8 mouse cellular contexts compared by ENCODE assay signal in the genomic region with DNA sequence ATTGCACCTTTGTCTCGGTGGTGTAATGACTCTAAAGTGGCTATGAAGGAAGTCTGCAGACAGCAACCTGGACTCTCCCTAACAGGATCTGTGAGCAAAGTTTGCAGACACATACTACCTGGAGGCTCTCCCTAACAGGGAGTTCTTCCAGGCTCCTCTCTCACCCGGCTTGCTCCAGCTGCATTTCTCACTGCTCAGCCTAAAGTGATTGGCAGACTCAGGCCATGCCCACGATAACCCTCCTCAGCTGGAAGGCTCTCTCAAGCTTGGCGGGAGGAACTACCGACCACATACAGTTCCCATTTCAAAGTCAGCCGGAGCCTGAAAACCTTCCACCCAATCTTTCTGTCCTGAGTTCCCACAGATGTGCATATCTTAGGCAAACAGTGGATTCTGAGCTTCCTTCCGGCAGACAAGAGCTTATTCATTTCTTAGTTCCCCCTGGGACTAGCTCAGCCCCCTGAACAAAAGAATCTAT. TPM values are rescaled to one million over a fixed set of nuclear protein-coding genes. Genes with fewer than 3 reads are reported as not detected.
DNase-seq lines count a peak whose midpoint lies in the region; ATAC-seq and TF ChIP-seq lines count a peak whose summit lies in the region.

No protein-coding gene starts in this region.

- no peaks in the 10 kb centered on the region for H3K36me3 ChIP-seq in kidney, embryonic 15.5 days
- H3K36me3 ChIP-seq in liver, adult 2 months (ENCODE audit: control insufficient read depth, insufficient read depth, low read length), result no peaks in the 10 kb centered on the region
- no peaks in the 10 kb centered on the region for H3K36me3 ChIP-seq in neural tube, embryonic 15.5 days
- no peaks in the 10 kb centered on the region for H3K36me3 ChIP-seq in forebrain, embryonic 10.5 days (replicated peaks)
- no peaks in the 10 kb centered on the region for H3K36me3 ChIP-seq in hindbrain, postnatal 0 days (ENCODE audit: insufficient read depth, low read length)

- TF ChIP-seq POLR2A in liver, adult 2 months (IDR thresholded peaks at IDR 0.05; ENCODE audit: extremely low read depth, insufficient read depth, low read length), result no peak

- no peaks in the 10 kb centered on the region for H3K79me2 ChIP-seq in liver, adult 2 months (ENCODE audit: control insufficient read depth, insufficient read depth, low read length)

- 5% methylated on average over 7 of the region's 7 CpGs for WGBS in kidney, embryonic 15.5 days
- 44% methylated on average over 7 of the region's 7 CpGs for WGBS in liver, adult 2 months
- WGBS in neural tube, embryonic 15.5 days, result 4% methylated on average over 7 of the region's 7 CpGs
- WGBS in forebrain, embryonic 10.5 days, result 16% methylated on average over 7 of the region's 7 CpGs
- WGBS in hindbrain, postnatal 0 days, result 7% methylated on average over 7 of the region's 7 CpGs

- H3K9me3 ChIP-seq in kidney, embryonic 15.5 days (replicated peaks), result no peaks in the 10 kb centered on the region
- no peaks in the 10 kb centered on the region for H3K9me3 ChIP-seq in neural tube, embryonic 15.5 days (replicated peaks)
- 0 out of 2 replicates have a peak, but pooled peaks cover 5% of the 10 kb centered on the region for H3K9me3 ChIP-seq in forebrain, embryonic 10.5 days
- no peaks in the 10 kb centered on the region for H3K9me3 ChIP-seq in hindbrain, postnatal 0 days (ENCODE audit: low read length)

- ATAC-seq in kidney, embryonic 15.5 days (replicated peaks; ENCODE audit: low FRiP score), result no peak
- no peak for ATAC-seq in neural tube, embryonic 15.5 days (ENCODE audit: low FRiP score)
- ATAC-seq in hindbrain, postnatal 0 days, result no peak

- TF ChIP-seq CTCF in liver, adult 2 months (IDR thresholded peaks at IDR 0.05; ENCODE audit: low read depth, low read length), result no peak
- TF ChIP-seq CTCF in hindbrain, postnatal 0 days (IDR thresholded peaks at IDR 0.05; ENCODE audit: low read depth), result no peak

- H3K27me3 ChIP-seq in kidney, embryonic 15.5 days, result no peaks in the 10 kb centered on the region
- H3K27me3 ChIP-seq in liver, adult 2 months (ENCODE audit: control insufficient read depth, insufficient read depth, low read length), result no peaks in the 10 kb centered on the region
- 0 out of 2 replicates have a peak, but pooled peaks cover 4% of the 10 kb centered on the region for H3K27me3 ChIP-seq in neural tube, embryonic 15.5 days (replicated peaks)
- H3K27me3 ChIP-seq in forebrain, embryonic 10.5 days (ENCODE audit: poor library complexity, severe bottlenecking), result no peaks in the 10 kb centered on the region
- 0 out of 2 replicates have a peak, but pooled peaks cover 2% of the 10 kb centered on the region for H3K27me3 ChIP-seq in hindbrain, postnatal 0 days (ENCODE audit: insufficient read depth, low read length)

- no peak for DNase-seq in kidney, postnatal 14 days
- peak; percentile 25 for DNase-seq in embryo, embryonic 9.5 days (ENCODE audit: extremely low spot score)
- DNase-seq in liver, adult 2 months (ENCODE audit: extremely low read depth, low read depth, low spot score), result no peak
- DNase-seq in frontal cortex, postnatal 10 days (ENCODE audit: low spot score in 2 of 2), result no peak
- no peak for DNase-seq in forebrain, embryonic 10.5 days (ENCODE audit: extremely low spot score, low spot score)
- no peak for DNase-seq in hindbrain, postnatal 0 days (ENCODE audit: low spot score)

- peak overlapping the region; percentile 48 for H3K27ac ChIP-seq in kidney, embryonic 15.5 days
- peak overlapping the region; percentile 33; the same call in 1 of the 2 replicates for H3K27ac ChIP-seq in liver, adult 2 months (replicated peaks; ENCODE audit: insufficient read depth, low read depth, low read length)
- no peak overlapping the region for H3K27ac ChIP-seq in neural tube, embryonic 15.5 days (replicated peaks)
- H3K27ac ChIP-seq in forebrain, embryonic 10.5 days, result no peak overlapping the region
- no peak overlapping the region for H3K27ac ChIP-seq in hindbrain, postnatal 0 days

- peaks cover 27% of the 10 kb centered on the region for H3K4me1 ChIP-seq in kidney, embryonic 15.5 days
- H3K4me1 ChIP-seq in liver, adult 2 months (ENCODE audit: control insufficient read depth, insufficient read depth, low read length), result peaks cover 8% of the 10 kb centered on the region; the same call in 1 of the 2 replicates
- H3K4me1 ChIP-seq in neural tube, embryonic 15.5 days, result 0 out of 2 replicates have a peak, but pooled peaks cover 11% of the 10 kb centered on the region
- H3K4me1 ChIP-seq in forebrain, embryonic 10.5 days, result peaks cover 19% of the 10 kb centered on the region
- no peaks in the 10 kb centered on the region for H3K4me1 ChIP-seq in hindbrain, postnatal 0 days (ENCODE audit: insufficient read depth, low read length)

- H3K4me2 ChIP-seq in kidney, embryonic 15.5 days, result no peak overlapping the region
- 0 out of 2 replicates have a peak overlapping the region, but pooled peaks have one; percentile 0 for H3K4me2 ChIP-seq in neural tube, embryonic 15.5 days
- no peak overlapping the region for H3K4me2 ChIP-seq in hindbrain, postnatal 0 days (ENCODE audit: low read depth, low read length)

- H3K4me3 ChIP-seq in kidney, embryonic 15.5 days (replicated peaks), result no peak overlapping the region
- H3K4me3 ChIP-seq in liver, adult 2 months (ENCODE audit: insufficient read depth, low read depth, low read length), result no peak overlapping the region
- H3K4me3 ChIP-seq in neural tube, embryonic 15.5 days (replicated peaks), result no peak overlapping the region
- no peak overlapping the region for H3K4me3 ChIP-seq in forebrain, embryonic 10.5 days
- H3K4me3 ChIP-seq in hindbrain, postnatal 0 days (ENCODE audit: low read length), result no peak overlapping the region

- no peak overlapping the region for H3K9ac ChIP-seq in kidney, embryonic 15.5 days
- H3K9ac ChIP-seq in liver, adult 2 months (ENCODE audit: low read depth, low read length), result no peak overlapping the region
- H3K9ac ChIP-seq in neural tube, embryonic 15.5 days (replicated peaks), result no peak overlapping the region
- H3K9ac ChIP-seq in hindbrain, postnatal 0 days (replicated peaks; ENCODE audit: low read length), result no peak overlapping the region

RNA-seq across cellular contexts. Expression of gene Bin2, which starts 3.1 kb away (rescaled TPM):
- 2.6 and 3.2 TPM in 2 replicates for polyA plus RNA-seq in kidney, embryonic 15.5 days (2015; fragmentation: Nextera tagmentation; extraction: Ambion mirVana)
- total RNA-seq in liver, adult 2 months (2014; rRNA removed), result 1.0 and 4.0 TPM in 2 replicates
- polyA plus RNA-seq in liver, adult 2 months (2012; rRNA removed), result 1.4 and 4.0 TPM in 2 replicates
- polyA plus RNA-seq in neural tube, embryonic 15.5 days (2015; fragmentation: Nextera tagmentation; extraction: Ambion mirVana), result 2.6 and 11.0 TPM in 2 replicates
- 3.3 and 3.6 TPM in 2 replicates for polyA plus RNA-seq in forebrain, embryonic 10.5 days (2016; fragmentation: Nextera tagmentation; extraction: Ambion mirVana)
- 0.61 and 0.63 TPM in 2 replicates for total RNA-seq in hindbrain, postnatal 0 days (2014; rRNA removed)
- polyA plus RNA-seq in hindbrain, postnatal 0 days (2015; fragmentation: Nextera tagmentation; extraction: Ambion mirVana), result 1.1 and 1.4 TPM in 2 replicates

RNA-seq across cellular contexts. Expression of gene Cela1, which starts 21.5 kb away (rescaled TPM):
- 16.5 and 18.3 TPM in 2 replicates for polyA plus RNA-seq in kidney, embryonic 15.5 days (2015; fragmentation: Nextera tagmentation; extraction: Ambion mirVana)
- 54.6 and 199 TPM in 2 replicates for total RNA-seq in liver, adult 2 months (2014; rRNA removed)
- 58.3 and 69.1 TPM in 2 replicates for polyA plus RNA-seq in liver, adult 2 months (2012; rRNA removed)
- 3.1 and 5.8 TPM in 2 replicates for polyA plus RNA-seq in neural tube, embryonic 15.5 days (2015; fragmentation: Nextera tagmentation; extraction: Ambion mirVana)
- polyA plus RNA-seq in forebrain, embryonic 10.5 days (2016; fragmentation: Nextera tagmentation; extraction: Ambion mirVana), result 1.4 and 1.8 TPM in 2 replicates
- total RNA-seq in hindbrain, postnatal 0 days (2014; rRNA removed), result 1.8 and 4.7 TPM in 2 replicates
- 2.4 and 3.1 TPM in 2 replicates for polyA plus RNA-seq in hindbrain, postnatal 0 days (2015; fragmentation: Nextera tagmentation; extraction: Ambion mirVana)

RNA-seq across cellular contexts. Expression of gene Smagp, which starts 29.5 kb away (rescaled TPM):
- polyA plus RNA-seq in kidney, embryonic 15.5 days (2015; fragmentation: Nextera tagmentation; extraction: Ambion mirVana), result 30.0 and 33.1 TPM in 2 replicates
- 13.0 and 14.9 TPM in 2 replicates for total RNA-seq in liver, adult 2 months (2014; rRNA removed)
- 57.0 and 80.1 TPM in 2 replicates for polyA plus RNA-seq in liver, adult 2 months (2012; rRNA removed)
- 3.0 and 7.4 TPM in 2 replicates for polyA plus RNA-seq in neural tube, embryonic 15.5 days (2015; fragmentation: Nextera tagmentation; extraction: Ambion mirVana)
- polyA plus RNA-seq in forebrain, embryonic 10.5 days (2016; fragmentation: Nextera tagmentation; extraction: Ambion mirVana), result 4.3 and 4.6 TPM in 2 replicates
- 2.7 and 5.8 TPM in 2 replicates for total RNA-seq in hindbrain, postnatal 0 days (2014; rRNA removed)
- 3.3 and 4.3 TPM in 2 replicates for polyA plus RNA-seq in hindbrain, postnatal 0 days (2015; fragmentation: Nextera tagmentation; extraction: Ambion mirVana)

RNA-seq across cellular contexts. Expression of gene Dazap2, which starts 51.1 kb away (rescaled TPM):
- polyA plus RNA-seq in kidney, embryonic 15.5 days (2015; fragmentation: Nextera tagmentation; extraction: Ambion mirVana), result 237 and 241 TPM in 2 replicates
- 50.3 and 60.2 TPM in 2 replicates for total RNA-seq in liver, adult 2 months (2014; rRNA removed)
- polyA plus RNA-seq in liver, adult 2 months (2012; rRNA removed), result 395 and 460 TPM in 2 replicates
- 99.3 and 144 TPM in 2 replicates for polyA plus RNA-seq in neural tube, embryonic 15.5 days (2015; fragmentation: Nextera tagmentation; extraction: Ambion mirVana)
- 214 and 224 TPM in 2 replicates for polyA plus RNA-seq in forebrain, embryonic 10.5 days (2016; fragmentation: Nextera tagmentation; extraction: Ambion mirVana)
- total RNA-seq in hindbrain, postnatal 0 days (2014; rRNA removed), result 108 and 141 TPM in 2 replicates
- polyA plus RNA-seq in hindbrain, postnatal 0 days (2015; fragmentation: Nextera tagmentation; extraction: Ambion mirVana), result 156 and 164 TPM in 2 replicates

Comparison
In these comparisons a context has a peak if more than half of its experiments do, and no peak if none do; other contexts are left out.
1. H3K27ac ChIP-seq: peak in kidney, embryonic 15.5 days (single experiment) and liver, adult 2 months (single experiment); none in neural tube, embryonic 15.5 days (single experiment), forebrain, embryonic 10.5 days (single experiment) and hindbrain, postnatal 0 days (single experiment).